Mouse (Mus musculus) v-Abl transformed pro-B cells (cell line): ENCODE results near the gene Nudt8.

Experiments
- in situ Hi-C, 2 experiments: fragments of 400-800 bp; cut with MboI; formaldehyde crosslinking; loops; one replicate each; pipeline ENCODE4 v1.15.1; 2025; ENCODE audit not compliant: unreplicated experiment in 2 of 2

Nudt8 gene

DNA sequence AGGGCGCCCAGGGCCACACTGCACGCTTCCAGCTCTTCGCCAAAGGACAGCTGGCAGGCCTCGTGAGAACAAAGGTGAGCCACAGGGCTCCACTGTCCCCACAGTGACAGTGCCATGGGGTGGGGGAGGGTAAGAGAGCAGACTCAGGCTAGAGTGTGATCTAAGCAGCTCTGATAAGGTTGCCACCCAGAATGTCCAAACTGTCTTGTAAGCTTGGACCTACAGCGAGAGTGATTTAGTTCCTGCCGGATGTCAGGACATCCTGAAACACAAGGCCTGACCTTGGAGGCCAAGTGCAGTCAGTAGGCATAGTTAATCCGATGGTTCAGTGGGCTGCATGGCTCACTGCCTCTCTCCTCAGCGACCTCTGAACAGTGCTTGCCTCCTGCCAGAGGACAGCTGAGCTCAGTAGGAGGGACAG is 15.1 kb upstream of the Nudt8 start:
- in situ Hi-C loops: no loop called here

DNA sequence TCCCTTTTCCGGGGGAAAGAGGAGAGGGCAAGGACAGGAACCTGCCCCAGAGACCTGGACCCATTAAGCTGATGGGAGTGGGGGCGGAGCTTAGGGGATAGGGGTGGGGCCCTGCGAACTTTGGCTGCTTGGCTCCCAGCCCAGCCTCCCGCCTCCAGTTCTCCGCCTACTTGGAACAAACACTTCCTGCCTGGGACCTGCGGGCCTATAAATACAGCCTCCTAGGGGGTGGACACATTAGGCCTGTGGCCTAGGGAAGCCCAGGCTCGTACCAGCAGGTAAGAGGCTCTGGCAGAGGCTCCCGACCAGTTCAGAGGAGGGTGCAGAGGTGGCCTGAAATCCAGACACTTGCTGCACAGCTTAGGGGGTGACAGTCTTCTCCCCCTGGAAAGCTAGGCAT is 14.0 kb upstream of the Nudt8 start, which contains the start of gene Acy3:
TSS of gene Acy3 (plus strand) at position 237 of the 400 bp plus-strand sequence.
- in situ Hi-C loops: no loop called here

GRCm38 (mm10) chr19:3988066-3988465 is 12.3 kb upstream of the Nudt8 start:
- in situ Hi-C loops: no loop called here

- in situ Hi-C loops: no loop called here
These were observed 11.6 kb upstream of the Nudt8 start for GRCm38 (mm10) chr19:3988750-3989149.

DNA sequence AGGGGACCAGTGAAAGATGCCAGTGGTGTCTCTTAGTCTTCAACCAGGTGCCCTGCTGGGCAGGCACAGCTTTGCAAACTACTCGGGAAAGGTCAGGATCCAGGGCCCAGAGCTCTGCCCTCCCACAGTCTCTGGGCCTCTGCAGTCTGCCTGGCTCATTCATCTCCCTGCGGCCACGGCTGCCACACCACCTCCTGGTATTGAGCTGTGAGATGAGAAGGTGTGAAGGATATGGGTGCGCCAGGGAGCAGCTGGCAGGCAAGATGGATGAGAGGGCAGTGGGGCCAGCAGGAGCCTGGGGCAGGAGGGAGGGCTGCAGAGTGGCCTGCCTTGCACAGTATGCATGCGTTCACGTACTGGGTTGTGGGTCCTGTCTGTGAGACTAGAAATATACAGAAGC is 9.6 kb upstream of the Nudt8 start:
- in situ Hi-C loops: loop anchor here in 1 of 2 experiments (10.0 kb wide), 1 partner anchor 216 kb away; no protein-coding TSS in a partner anchor

GRCm38 (mm10) chr19:3991562-3991961 is 8.8 kb upstream of the Nudt8 start:
- in situ Hi-C loops: loop anchor here in 1 of 2 experiments (10.0 kb wide), 1 partner anchor 217 kb away; no protein-coding TSS in a partner anchor

DNA sequence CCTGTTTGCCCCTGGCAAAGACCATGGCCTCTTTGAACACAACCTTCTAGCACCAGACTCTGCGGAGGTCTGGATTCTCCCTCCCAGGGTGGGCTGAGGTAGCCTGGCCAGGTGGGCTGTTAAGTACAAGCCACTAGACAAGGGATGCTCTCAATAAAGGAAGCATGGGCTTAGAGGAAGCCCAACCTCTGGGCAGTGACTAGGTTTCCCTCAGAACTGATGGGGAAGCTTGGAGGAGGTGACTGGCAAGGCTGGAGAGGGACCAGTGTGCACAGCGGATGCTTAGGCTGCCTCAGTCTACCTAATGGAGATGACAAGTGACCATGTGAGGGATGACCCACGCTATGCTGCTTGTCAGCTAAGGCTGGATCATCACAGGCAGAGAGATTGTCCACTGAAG is 8.4 kb upstream of the Nudt8 start:
- in situ Hi-C loops: loop anchor here in 1 of 2 experiments (10.0 kb wide), 1 partner anchor 217 kb away; no protein-coding TSS in a partner anchor

GRCm38 (mm10) chr19:3992416-3992815 is 8.0 kb upstream of the Nudt8 start, which contains the start of gene Tbx10:
Gene Tbx10, plus strand, starts transcription at chr19:3992752.
- in situ Hi-C loops: loop anchor here in 1 of 2 experiments (10.0 kb wide), 1 partner anchor 218 kb away; no protein-coding TSS in a partner anchor

DNA sequence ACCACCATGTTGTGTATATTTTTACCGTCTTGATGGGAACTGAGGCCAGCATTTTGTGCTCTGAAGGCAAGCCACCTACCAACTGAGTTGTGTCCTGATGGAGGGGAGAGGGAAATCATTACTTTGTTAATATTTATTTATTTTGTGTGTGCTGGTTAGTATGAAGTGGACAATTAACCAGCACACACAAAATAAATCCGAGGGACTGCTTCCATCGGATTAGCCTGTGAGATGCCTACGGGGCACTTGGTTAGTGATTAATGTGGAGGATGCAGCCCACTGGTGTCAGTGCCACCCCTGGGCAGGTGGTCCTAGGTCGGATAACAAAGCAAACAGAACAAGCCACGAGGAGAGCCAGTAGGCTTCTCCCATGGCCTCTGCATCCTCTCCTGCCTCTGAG is 5.4 kb upstream of the Nudt8 start:
- in situ Hi-C loops: loop anchor here in 1 of 2 experiments (10.0 kb wide), 1 partner anchor 220 kb away; no protein-coding TSS in a partner anchor

DNA sequence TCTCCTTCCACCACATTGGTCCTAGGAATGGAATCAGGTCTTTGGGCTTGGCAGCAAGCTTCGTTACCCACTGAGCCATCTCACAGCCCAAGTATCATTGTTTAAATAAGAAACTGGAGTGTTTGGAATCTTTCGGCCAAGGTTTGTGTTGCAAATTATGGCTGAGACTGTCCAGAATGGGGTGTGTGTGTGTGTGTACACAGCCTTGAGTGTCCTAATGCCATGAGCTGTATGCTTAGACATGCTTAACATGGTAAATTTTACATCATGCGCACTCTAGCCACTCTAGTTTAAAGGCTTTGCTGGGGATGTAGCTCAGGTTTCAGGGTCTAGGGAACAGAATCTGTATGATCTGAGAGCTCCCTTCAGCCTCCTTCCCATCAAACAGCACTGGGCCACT is 4.9 kb upstream of the Nudt8 start:
- in situ Hi-C loops: loop anchor here in 1 of 2 experiments (10.0 kb wide), 1 partner anchor 221 kb away; no protein-coding TSS in a partner anchor

GRCm38 (mm10) chr19:3996106-3996505 is 4.3 kb upstream of the Nudt8 start:
- in situ Hi-C loops: loop anchor here in 1 of 2 experiments (10.0 kb wide), 1 partner anchor 221 kb away; no protein-coding TSS in a partner anchor

GRCm38 (mm10) chr19:3996747-3997146 is 3.6 kb upstream of the Nudt8 start:
- in situ Hi-C loops: loop anchor here in 1 of 2 experiments (10.0 kb wide), 1 partner anchor 222 kb away; no protein-coding TSS in a partner anchor

DNA sequence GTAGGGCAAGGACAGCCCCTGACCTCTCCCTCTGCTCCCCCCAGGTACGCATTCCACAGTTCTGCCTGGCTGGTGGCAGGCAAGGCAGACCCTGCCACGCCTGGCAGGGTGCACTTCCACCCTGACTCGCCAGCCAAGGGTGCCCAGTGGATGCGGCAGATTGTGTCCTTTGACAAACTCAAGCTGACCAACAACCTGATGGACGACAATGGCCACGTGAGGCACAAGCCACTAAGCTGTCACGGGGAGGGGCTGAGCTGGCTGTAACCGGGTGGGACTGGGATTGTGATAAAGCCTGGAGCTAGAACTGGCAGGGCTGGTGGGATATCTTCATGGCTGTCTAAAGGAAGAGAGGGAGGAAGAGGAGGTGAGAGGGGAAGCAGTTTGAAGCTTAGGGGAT is 3.1 kb upstream of the Nudt8 start:
- in situ Hi-C loops: loop anchor here in 1 of 2 experiments (10.0 kb wide), 1 partner anchor 222 kb away; no protein-coding TSS in a partner anchor

- in situ Hi-C loops: loop anchor here in 1 of 2 experiments (10.0 kb wide), 1 partner anchor 224 kb away; no protein-coding TSS in a partner anchor
These were observed 2.0 kb upstream of the Nudt8 start for GRCm38 (mm10) chr19:3998335-3998734.

GRCm38 (mm10) chr19:3999121-3999730 is 1.2 kb upstream of the Nudt8 start:
- in situ Hi-C loops: loop anchor here in 1 of 2 experiments (10.0 kb wide), 1 partner anchor 224 kb away; no protein-coding TSS in a partner anchor

GRCm38 (mm10) chr19:4000949-4001525 is 657 bp downstream of the Nudt8 start:
- in situ Hi-C loops: loop anchor here in 1 of 2 experiments (5.0 kb wide), 1 partner anchor 41 kb away; no protein-coding TSS in a partner anchor

DNA sequence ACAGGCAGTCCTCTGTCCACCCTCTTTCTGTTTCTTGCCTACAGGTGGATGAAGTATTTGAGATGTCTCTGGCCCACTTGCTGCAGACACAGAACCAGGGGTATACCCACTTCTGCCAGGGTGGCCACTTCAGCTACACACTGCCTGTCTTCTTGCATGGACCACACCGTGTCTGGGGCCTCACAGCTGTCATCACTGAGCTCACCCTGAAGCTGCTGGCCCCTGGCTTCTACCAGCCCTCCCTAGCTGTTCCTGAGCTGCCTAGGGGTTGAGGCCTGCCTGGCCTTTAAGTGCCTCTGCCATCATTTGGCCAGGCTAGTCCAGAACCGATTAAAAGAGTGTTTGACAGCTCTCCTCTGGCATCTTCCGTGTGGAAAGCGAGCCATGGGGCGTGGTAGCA is 1.4 kb downstream of the Nudt8 start:
- in situ Hi-C loops: loop anchor here in 1 of 2 experiments (5.0 kb wide), 1 partner anchor 41 kb away; no protein-coding TSS in a partner anchor

DNA sequence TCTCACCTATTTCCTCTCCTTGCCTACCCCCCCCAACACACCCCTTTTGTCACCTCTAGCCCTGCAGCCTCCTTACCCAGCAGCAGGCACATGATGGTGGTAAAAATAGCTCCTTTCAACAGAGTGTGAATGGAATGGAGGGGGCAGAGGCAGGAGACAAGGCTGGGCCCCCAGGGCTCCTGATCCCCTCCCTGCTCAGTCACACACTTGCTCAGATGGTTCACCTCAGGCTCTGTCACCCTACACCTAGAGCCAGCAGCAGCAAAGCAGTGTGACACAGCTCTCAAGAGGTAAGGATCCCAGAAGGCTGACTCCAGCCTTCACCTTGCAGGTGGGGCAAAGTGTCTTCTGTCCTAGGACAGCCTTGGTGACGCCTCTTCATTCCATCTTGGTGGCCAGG is 2.7 kb downstream of the Nudt8 start, which contains the start of gene Doc2g:
TSS of gene Doc2g (plus strand) at position 202 of the 400 bp plus-strand sequence.
- in situ Hi-C loops: loop anchor here in 1 of 2 experiments (5.0 kb wide), 1 partner anchor 39 kb away; no protein-coding TSS in a partner anchor

- in situ Hi-C loops: loop anchor here in 1 of 2 experiments (5.0 kb wide), 1 partner anchor 39 kb away; no protein-coding TSS in a partner anchor
These were observed 3.3 kb downstream of the Nudt8 start for GRCm38 (mm10) chr19:4003641-4004040.

DNA sequence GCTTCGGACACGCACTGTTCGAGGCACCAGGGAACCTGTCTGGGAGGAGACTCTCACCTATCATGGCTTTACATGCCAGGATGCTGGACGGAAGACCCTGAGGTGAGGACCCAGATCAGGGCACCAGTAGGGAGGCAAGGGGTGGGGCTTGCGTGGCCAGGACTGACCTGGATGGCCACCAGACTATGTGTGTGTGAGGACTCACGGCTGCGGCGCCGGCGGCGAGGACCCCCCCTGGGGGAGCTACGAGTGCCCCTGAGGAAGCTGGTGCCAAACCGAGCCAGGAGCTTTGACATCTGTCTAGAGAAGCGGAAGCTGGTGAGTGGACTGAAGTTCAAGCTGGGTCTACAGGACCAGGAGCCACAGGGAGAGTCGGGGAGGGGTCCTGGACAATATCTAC is 4.0 kb downstream of the Nudt8 start:
- in situ Hi-C loops: loop anchor here in 1 of 2 experiments (5.0 kb wide), 1 partner anchor 38 kb away; no protein-coding TSS in a partner anchor

DNA sequence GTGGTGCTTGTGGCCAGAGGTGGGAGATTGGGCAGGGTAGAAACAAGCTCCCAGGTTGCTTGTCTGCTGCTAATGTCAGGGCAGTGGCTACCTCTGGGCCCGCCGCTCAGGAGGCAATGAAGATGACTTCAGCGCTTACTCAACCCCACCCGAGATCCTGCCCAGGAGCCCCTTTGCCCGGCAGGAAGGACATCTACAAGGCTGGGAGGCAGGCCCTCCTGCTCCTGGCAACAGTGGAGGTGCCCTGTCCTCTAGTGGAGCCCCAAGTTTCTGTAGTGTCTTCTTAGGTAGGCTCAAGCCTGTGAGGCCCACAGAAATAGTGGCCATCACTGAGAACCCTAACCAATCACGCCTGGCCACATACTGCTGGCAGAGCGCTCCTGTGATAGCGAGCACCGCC is 4.7 kb downstream of the Nudt8 start:
- in situ Hi-C loops: no loop called here
